Mouse (Mus musculus) lung, adult 2 months (tissue): ENCODE results near the gene Msrb3.

Experiments used
- CTCF ChIP-seq: fragments of 200-500 bp; IDR thresholded peaks from 2 replicates; pipeline ENCODE4 v1.5.1; 2011; ENCODE audit warnings: mild to moderate bottlenecking, low read length, control low read depth; ENCODE audit not compliant: insufficient read depth
- POLR2A ChIP-seq: fragments of 200-500 bp; IDR thresholded peaks from 2 replicates; pipeline ENCODE4 v1.6.1; 2011; ENCODE audit warnings: low read depth, mild to moderate bottlenecking, control low read depth, low read length, borderline replicate concordance; ENCODE audit errors: extremely low read depth

DNA sequence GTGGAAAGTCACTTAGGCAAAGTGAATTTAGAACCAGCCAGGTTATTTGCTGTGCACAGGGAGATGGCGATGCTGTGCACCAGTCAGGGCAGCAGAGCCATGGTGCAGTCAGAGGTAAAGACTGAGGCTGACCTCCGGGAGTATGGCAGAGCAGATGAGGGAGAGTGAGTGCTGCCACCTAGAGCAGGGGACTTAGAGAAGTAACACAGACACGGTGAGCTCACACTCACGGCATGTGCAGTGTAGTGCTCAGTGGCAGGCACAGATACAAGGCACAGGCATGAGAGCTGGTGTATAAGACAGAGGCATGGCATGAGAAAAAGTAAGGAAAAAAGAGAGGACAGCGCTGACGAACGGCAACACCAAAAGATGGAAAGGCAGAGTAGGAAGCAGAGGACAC is 30.6 kb upstream of the Msrb3 start:
- TF ChIP-seq POLR2A (no peak), CTCF (peak; percentile 13; the same call in 1 of the 2 replicates)
